Mouse (Mus musculus) cerebellum, adult 9-11 months (tissue): ENCODE data around the gene Nek7.
A peak's percentile ranks its signal among the peaks of the same experiment; 100 is the strongest.

Experiments used
- DNase-seq: peaks from one replicate; pipeline ENCODE4 v3.0.0; 2022

The Nek7 gene

DNA sequence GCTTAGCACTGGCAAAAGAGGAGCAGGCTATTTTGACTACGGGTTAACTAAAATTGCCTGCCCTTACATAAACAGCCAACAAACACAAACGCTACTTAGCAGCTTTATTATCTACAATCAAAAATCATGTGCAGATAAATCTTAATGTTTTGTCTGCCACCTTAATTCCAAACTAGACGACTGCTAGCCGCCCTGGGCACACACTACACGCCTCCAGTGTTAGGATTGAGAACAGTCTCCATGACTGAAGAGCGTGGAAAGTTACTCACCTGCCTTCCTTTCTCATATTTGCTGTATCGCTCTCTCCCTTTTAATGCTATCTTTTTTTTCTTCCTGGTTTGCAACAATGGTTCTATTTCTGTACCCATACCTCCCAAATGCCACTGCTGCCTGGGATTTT lies 12.1 kb downstream of the Nek7 start:
- no peak for DNase-seq

DNA sequence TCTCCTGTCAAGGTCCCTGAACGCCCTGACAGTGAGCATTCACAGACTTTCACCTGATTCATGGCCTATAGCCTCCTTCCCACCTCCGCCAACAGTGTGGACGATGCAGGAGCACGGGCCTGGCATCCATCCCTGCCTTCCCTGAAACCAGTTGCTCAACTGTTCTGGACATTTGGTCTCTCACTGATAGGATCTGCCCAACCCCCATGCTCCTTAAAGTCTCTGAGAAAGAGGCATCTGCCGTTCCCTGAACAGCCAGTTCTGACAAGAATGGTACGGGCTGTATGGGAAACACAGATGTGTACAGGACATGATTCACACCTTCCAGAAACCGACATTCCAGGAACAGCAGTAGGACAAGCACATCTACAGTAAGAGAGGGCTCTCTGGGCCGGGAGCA lies 13.2 kb downstream of the Nek7 start:
- no peak for DNase-seq

DNA sequence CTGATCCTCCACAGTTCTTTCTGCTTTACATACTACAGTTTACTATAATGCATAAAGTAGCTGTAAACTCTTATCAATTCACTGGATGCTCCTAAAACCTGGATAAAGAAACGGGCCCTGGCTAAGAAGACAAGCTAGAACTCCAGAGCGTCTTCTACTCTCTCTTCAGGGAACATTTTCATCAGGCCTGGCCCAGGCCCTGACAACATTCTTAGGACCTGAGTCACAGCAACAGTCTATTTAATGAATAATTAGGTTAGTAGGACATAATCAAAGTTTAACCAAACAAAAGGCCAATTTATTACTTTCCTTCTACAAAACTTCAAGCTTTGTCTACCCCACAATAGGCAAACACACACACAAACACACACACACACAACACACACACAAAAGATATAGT lies 15.2 kb downstream of the Nek7 start:
- no peak for DNase-seq

DNA sequence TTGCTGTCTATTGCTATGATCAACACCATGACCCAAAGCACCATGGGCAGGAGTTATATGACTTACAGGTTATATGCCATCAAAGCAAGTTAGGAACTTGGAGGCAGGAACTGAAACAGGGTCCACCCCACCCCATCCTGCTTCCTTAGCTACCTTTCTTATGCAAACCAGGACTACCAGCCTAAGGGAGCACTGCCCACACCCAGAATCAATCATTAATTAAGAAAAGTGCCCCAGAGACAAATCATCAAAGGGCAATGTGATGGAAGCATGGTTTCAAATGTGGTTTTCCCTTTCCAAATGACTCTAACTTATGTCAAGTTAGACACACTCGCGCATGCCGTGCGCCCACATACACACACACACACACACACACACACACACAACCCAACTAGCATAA lies 16.0 kb downstream of the Nek7 start:
- no peak for DNase-seq

DNA sequence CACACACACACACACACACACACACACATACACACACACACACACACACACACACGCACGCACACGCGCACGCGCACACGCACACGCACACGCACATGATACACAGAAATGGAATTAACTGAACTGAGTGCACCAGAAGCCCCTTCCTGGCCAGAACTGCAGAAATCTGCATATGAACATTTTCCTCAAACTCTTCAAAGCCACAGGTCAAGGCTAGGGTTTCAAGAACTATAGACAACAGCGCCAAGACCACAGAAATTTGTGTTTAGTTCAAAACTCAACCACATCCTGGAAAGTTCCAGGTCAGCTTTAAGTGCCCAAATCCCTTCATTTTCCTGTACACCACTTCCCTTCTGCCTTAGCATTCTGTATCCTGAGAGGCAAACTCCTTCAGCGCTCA lies 21.9 kb downstream of the Nek7 start:
- no peak for DNase-seq

DNA sequence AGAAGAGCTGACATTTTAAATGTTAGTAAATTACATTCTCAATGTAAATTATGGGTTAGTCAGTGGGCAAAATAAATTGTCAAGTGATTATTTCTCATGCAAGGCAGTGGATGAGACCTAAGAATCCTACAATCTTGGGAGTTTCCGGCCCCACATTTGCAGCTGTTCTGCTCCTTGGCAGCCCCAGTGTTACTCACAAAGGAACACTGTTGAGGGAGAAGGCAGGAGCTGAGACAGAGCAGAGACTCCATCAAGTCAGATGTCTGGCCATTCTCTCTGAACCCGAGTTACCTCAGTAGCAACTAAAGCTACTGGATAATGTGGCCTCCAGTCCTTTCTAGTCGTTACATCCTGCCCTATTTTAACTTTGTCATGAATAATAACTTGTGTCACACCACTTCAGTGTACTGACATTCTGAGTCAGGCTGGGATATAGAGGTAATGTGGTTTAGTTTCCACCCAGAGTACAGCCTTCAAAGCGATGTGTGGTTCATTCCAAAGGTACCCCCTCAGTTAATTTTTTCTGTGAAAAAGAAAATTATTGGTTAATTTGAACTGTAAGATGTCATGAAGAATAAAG lies 23.7 kb downstream of the Nek7 start:
- no peak for DNase-seq

DNA sequence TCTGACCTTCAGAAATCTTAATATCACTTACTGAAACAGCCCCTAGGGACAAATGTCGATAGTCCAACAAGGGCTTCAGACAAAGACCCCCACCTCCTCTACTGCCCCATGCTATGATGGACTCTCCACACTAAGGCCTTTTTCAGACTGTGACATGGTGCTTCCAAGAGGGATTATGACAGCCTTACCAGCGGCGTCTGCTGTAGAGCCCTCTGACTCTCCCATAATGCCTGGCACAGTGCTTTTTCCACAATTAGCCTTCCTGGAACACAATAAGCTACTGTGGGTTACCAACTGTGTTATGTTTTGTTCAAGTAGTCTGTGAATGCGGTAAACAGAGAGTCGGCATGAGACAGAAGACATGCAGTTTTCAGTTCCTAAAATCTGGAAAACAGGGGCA lies 25.0 kb downstream of the Nek7 start:
- no peak for DNase-seq

DNA sequence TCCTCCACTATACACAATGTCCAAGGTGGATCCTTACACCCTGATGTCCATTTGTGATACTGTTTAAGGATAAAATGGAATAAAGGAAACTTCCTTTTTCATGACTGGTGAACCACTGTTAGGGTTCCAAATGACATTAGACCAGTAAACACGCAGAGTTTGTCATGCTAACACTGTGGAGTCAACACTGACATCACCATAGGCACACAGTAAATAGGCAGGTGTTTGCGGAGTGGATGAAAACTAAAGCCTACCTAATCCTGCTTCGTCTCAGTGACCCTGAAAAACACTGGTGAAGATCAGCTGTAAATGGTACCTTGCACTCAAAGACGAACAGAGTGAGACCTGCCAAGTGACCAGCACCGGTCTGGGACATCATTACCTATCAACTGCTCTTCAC lies 26.0 kb downstream of the Nek7 start:
- DNase-seq: no peak

DNA sequence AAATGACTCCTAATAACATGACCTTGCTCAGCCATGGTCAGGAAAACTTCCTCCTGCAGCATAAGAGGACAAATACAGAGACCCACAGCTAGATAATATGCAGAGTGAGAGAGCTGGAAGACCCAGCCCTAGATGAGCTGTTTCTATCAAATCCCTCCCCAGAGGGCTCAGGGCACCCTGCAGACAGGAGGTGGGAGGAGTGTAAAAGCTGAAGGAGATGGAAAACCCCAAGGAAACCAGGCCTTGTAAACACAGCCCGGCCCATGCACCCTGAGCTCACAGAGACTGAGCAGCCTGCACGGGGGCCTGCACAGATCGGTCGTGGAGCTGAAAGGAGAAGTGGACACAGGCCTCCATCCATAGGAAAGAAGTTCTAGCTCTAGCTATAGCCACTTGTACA lies 27.5 kb downstream of the Nek7 start:
- DNase-seq: no peak

DNA sequence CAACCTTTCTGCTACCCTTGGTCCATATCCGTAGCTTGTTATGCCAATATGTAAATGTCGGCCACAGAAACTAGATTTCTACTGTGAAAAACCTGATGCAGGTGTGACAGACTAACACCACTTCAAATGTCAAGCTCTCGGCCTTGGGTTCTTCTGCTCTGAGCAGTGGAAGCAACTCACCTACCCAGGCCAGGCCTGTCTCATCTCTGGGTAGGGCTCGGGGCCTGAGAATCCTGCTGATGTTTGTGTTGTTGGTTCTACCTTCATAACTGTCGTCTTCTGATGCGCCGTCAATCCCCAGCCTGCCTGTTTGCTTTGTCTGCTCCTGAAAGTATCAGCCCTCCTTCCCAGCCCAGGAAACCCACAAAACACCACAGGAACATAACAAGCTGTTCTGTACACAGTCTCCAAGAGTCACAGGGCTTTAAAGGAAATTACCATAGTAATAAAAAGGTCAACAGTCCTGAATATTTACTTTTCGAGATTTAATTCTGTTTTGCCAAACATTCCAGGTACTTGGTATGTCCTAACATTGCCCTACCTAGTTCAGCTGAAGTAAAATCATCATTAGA lies 29.4 kb downstream of the Nek7 start:
- DNase-seq: no peak

DNA sequence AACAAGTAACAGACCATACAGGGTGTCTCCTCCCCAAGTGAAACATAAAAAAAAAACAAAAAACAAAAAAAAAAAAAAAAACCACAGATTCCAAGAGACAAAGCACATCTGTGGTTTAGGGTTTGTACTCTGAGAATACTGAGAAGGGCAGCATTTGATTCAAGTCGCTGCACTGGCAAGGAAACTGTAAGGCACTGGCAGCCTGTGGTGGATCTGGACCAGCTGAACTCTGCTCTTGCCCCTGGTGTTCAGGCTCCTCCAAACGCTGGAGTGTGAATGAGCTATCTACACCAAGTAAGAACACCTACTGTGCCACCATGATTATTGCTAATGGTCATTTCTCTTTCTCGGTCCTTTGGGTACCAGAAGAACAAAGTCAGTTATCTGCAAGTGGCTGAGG lies 30.8 kb downstream of the Nek7 start:
- DNase-seq: no peak

DNA sequence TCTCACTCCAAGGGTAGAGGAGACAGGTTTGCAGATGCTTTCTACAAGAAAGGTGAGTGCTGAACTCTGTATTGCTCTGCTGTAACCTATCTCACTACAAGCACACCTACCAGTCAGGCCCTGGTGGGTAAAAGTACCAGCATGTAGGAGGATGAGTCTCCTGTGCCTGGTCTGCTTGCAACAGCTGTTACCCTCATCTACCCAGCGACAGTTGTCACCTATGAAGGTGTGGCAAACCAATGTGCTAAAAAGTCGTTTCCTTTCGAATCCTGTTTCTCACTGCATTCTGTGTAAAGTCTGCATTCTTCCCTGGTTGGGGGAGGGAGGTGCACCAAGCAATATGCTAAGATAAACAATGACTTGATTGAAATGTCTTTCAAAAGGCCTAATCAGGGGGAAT lies 32.1 kb downstream of the Nek7 start:
- no peak for DNase-seq

DNA sequence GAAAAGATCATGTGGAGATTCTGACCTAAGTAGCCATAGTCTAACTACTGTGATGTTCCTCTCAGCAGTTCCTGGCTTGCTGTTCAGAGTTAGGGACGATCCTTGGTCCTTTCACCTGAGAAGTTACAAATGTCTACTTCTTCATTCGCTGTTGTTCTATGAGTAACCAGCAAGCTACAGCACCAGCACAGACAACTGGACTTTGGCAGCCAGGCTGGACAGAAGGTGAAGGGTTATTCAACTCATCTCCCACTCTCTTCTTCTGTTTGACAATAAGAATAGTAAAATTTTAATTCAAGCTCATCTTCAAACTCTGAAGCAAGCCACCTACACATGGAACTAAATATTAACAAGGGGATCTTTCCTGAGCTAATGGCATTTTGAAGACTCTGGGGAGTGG lies 33.0 kb downstream of the Nek7 start:
- DNase-seq: no peak

DNA sequence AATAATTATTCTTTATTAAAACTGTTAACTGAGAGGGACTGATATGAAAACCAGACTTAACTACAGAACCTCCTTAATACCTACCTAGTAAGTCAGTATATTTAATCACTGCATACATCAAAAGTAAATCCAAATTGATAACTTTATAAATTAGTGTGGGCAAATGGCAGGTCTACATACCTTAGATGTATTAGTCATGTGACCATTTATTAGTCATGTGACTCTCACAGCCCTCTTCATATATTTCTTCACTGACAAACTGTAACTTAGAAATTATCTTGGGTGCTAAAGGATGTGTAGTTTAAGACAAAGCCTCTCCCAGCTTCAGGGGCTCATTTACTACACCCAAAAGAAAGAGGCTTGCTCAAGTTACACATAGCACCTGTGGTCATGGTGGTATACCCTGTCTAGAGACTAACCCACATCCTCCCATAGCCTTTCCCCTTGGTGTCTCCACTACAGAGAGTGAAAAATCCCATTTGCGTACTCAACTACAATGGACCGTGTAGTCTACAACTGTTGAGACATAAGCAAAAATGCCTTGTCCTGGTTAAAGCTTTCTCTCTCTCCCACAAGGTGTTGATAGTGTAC lies 35.4 kb downstream of the Nek7 start:
- no peak for DNase-seq

DNA sequence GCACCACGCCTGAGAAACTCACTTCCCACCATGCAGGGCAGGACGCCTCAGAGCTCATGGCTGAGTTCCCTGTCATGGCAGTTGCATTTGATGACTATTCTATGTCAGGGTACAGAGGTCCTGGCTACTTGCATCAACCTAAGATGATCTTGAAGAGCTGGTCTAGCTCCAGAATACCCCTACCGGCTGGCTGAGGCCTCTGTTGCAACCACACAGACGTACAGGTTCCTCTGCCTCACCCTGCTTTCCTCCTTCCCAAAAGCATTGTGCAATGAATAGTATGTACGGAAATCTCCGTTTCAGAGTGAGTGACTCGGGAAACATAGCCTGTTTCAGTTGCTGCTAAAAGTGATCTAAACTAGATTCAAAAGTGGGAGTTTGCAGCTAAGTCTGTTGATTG lies 37.7 kb downstream of the Nek7 start:
- no peak for DNase-seq

DNA sequence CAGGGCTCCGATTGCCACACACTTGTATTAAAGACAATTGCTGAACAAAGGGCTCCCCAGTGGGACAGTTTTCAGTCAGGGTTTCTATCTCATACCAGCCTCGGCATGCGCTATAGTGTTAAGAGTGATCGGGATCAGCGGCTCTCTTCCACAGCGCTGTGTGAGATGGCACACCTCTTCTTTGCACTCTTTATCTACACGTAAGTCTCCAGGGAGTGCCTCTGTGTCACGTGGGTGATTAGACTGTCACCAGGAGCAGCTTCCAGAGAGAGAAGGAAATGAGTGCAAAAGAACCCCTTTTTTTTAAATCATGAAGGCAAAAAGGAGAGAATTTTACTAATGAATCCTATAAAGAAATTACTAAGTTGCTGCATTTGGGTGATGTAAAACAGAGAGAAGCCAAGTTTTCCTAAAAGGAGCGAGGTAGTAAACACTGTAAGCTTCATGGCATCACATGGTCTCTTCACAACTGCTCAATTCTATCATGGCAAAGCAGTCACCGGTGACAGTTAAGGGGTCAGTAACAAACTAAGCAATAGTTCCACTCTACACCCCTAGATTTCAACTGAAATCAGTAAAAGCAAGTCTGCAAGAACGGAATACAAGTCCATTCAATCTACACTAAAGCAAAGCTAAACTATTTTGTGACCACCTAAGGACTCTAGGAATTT lies 40.0 kb downstream of the Nek7 start:
- no peak for DNase-seq

DNA sequence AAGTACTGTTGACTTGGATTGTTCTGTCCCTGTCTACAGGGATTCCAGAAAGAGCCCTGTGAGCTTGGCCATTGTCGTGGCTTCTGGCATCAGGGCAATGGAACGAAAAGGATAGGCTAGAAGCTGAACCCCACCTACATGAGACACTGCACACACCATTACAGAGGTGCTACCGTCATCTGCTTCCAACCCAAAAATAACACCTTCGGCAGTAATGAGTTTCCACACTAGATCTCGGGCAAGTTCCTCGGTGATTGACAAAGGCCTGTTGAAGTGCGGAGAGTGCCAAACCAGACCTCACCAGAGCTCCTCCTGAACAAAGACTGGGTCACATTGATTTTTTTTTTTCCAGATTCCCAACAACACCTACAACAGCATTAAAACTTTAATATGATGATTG lies 40.7 kb downstream of the Nek7 start:
- DNase-seq: no peak

DNA sequence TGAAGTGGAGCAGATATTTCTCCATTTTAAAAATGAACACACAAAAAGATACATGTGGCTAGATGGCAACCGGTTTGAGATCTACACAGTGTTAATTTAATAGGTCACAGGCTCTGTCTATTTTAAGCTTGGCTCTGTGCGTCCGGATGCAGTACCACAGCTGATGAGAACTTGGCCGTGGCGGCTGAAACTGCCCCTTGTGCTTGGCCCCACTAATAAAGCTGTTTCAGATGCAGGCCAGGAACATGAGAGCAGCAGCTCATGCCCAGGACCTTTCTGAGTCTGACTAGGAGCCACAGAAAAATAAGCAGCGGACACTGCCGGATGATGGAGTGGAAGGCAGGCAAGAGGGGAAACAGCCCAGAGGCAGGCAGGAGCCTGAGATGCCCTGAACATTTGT lies 43.1 kb downstream of the Nek7 start:
- DNase-seq: peak; percentile 9

DNA sequence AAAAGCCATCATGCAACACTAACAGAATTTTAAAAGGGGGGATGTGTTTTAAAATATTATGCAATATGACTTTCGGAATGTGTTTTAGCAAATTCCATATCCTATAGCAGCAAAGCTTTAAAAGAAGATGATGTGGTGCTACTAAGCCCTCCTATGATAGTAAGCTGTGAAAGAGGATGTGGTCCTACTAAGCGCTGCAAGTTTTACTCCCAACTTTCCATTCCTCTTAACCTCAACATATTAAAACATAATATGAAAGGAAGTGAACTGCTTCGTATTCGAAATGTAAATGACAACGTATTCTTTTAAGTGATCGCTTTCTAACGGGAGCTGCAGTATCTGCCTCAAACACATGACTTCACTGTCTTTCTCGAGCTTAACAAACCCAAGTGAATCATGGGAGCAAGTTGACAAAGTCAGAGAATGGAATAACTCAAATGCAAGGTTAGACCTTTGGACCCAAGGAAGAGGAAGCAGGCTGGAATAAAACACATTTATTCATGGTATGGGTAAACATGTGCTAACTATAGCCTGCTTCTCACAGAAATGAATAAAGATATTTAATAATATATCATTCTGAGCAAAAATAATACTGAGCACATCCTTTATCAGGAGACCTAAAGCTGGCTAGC lies 43.8 kb downstream of the Nek7 start:
- no peak for DNase-seq

DNA sequence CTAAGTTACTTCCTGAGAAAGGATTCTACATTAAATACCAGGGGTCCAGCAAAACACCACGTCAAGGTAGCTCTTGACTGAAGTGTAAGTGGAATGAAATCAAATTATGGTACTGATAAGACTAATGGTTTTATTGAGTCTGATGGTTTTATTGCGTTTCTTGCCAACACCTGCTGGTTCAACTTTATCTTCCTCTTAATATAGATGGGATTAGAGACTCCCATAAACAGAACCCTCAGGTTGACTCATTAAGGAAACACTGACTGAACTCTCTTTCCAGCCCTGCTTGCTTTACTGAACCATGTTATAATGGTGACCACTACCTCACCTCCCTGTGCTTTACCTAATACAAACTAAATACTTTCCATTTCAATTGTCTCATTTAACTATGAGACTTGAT lies 44.3 kb downstream of the Nek7 start:
- no peak for DNase-seq

DNA sequence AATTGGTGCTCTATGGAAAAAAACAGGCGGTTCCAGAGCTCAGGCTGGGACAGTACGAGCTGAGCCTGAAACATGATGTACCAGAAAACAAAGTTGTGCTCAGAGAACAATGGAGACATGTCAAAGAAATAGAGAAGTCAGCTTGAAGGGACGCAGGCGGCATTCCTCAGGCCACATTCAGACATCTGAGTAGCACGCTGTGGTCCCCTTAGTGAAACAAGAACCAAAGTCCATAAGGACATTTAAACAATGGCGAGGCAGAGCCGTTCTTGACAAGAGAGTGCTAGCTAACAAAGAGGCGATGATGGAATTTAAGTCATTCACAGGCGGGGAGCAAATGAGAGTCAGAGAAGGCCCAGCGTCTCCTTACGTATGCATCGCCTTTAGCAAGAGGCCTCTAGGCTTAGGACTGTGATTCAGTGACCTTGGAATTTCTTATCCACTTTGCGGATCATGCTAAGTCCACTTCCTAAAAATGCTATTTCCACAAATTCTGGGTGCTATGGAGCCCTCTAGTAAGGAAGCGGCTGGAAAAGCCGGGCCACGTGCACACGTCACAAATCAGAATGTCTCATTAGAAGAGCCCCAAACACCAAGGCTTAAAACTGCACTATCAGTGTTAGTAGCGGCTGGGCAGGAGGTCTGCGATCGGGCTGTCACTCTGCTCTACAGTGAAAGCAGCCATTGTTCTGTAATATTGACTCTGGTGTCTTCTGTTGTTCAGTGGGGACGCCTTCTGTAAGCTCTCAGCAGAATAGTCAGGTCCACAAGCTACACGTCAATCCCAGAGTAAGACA lies 48.2 kb downstream of the Nek7 start:
- no peak for DNase-seq

DNA sequence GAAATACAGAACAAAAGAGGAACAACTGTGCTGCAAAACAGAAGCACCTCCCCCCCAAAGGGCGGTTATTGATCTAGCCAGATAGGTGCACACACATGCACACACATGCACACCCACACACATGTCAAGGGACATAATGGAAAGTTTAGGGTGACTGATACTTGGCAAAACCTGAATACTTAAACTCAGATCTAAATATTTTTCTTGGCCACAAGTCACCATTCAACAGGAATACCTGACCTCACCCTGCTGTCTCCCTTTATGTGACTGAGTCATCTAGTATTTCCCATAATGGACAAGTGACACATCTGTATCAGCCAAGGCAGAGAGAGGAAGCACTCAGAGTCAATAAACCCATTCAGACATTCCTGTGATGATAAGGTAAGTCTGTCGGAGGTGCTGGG lies 48.9 kb downstream of the Nek7 start:
- DNase-seq: no peak
